ENCODE assay signal across 21 mouse cellular contexts in genomic region chr4:41240916-41241315, GRCm38 (mm10).
"Had no signal": no experiment of that assay in that cellular context is flagged by ENCODE, and none has a peak within 500 bp of the region (broad histone marks: within the 10 kb centered on the region; RNA-seq: fewer than 3 reads in every experiment).

No protein-coding gene starts in this region.

- H3K9me3 ChIP-seq: limb, embryonic 12.5 days; limb, embryonic 15.5 days; neural tube, embryonic 12.5 days; neural tube, embryonic 15.5 days had no signal

- H3K4me1 ChIP-seq: limb, embryonic 12.5 days; limb, embryonic 15.5 days; neural tube, embryonic 12.5 days; neural tube, embryonic 15.5 days had no signal

- H3K27ac ChIP-seq: limb, embryonic 12.5 days; limb, embryonic 15.5 days; liver, embryonic 14.5 days; neural tube, embryonic 12.5 days; neural tube, embryonic 15.5 days; stomach, postnatal 0 days had no signal

- H3K4me2 ChIP-seq: limb, embryonic 12.5 days; limb, embryonic 15.5 days; liver, embryonic 11.5 days; midbrain, embryonic 11.5 days; neural tube, embryonic 12.5 days; neural tube, embryonic 15.5 days had no signal

- H3K27me3 ChIP-seq: limb, embryonic 12.5 days; limb, embryonic 15.5 days; neural tube, embryonic 12.5 days; neural tube, embryonic 15.5 days had no signal

- H3K4me3 ChIP-seq: limb, embryonic 12.5 days; limb, embryonic 15.5 days; neural tube, embryonic 12.5 days; neural tube, embryonic 15.5 days had no signal

- H3K9ac ChIP-seq: limb, embryonic 12.5 days; limb, embryonic 15.5 days; liver, embryonic 14.5 days; neural tube, embryonic 12.5 days; neural tube, embryonic 15.5 days had no signal

- DNase-seq: kidney, adult 8-10 months; kidney, postnatal 14 days; kidney, postnatal 4 days; left cerebral cortex, postnatal 4 days; lung, adult 2 months; lung, postnatal 14 days; lung, postnatal 4 days; midbrain, embryonic 14.5 days; right cerebral cortex, adult 18-20 months; right cerebral cortex, postnatal 14 days; right cerebral cortex, postnatal 4 days; thymus, adult 2 months; thymus, postnatal 25 days had no signal
